Mouse (Mus musculus) small intestine, adult 2 months (tissue): ENCODE data around the gene Slc35a2. TPM values are rescaled to one million over a fixed set of nuclear protein-coding genes. Genes with fewer than 3 reads are reported as not detected.

ENCODE experiments used
- H3K27ac ChIP-seq: fragments of 200-500 bp; 2 replicates; pipeline ENCODE4 v1.5.1; 2012; ENCODE audit warnings: low read depth, low read length, control low read depth, inconsistent platforms; ENCODE audit not compliant: insufficient read depth
- H3K27me3 ChIP-seq: fragments of 200-500 bp; 2 replicates; pipeline ENCODE4 v1.6.1; 2012; ENCODE audit warnings: mild to moderate bottlenecking, moderate library complexity, low read length, inconsistent platforms; ENCODE audit not compliant: control insufficient read depth, insufficient read depth
- H3K36me3 ChIP-seq: fragments of 200-500 bp; 2 replicates; pipeline ENCODE4 v1.6.1; 2012; ENCODE audit warnings: mild to moderate bottlenecking, low read length, control low read depth, inconsistent platforms; ENCODE audit not compliant: control insufficient read depth, insufficient read depth
- H3K4me1 ChIP-seq: fragments of 200-500 bp; 2 replicates; pipeline ENCODE4 v1.6.1; 2012; ENCODE audit warnings: low read length, inconsistent platforms, mixed read lengths; ENCODE audit not compliant: control insufficient read depth, insufficient read depth, insufficient read length
- H3K4me3 ChIP-seq: fragments of 200-500 bp; 2 replicates; pipeline ENCODE4 v1.5.1; 2012; ENCODE audit warnings: low read depth, mild to moderate bottlenecking, control low read depth, inconsistent platforms, low read length, moderate library complexity
- CTCF ChIP-seq: fragments of 200-500 bp; IDR thresholded peaks from 2 replicates; pipeline ENCODE4 v1.5.1; 2012; ENCODE audit warnings: low read depth, mild to moderate bottlenecking, control low read depth, inconsistent platforms, low read length, moderate library complexity, mixed read lengths; ENCODE audit not compliant: insufficient replicate concordance, insufficient read length; ENCODE audit errors: extremely low read depth
- POLR2A ChIP-seq: fragments of 200-500 bp; IDR thresholded peaks from 2 replicates; pipeline ENCODE4 v1.6.1; 2012; ENCODE audit warnings: low read depth, mild to moderate bottlenecking, control low read depth, inconsistent platforms, low read length, moderate library complexity
- WGBS: fragments of 180-500 bp; shearing (Covaris S2); methylation state at CpG from one replicate; pipeline ENCODE4 v1.1.7; 2018; 5-methylcytosine and 5-hydroxymethylcytosine counted together
- polyA plus RNA-seq: library from polyadenylated mRNA; depleted of rRNA; stranded (reverse); fragments of >200 nt; gene quantifications from 2 replicates; pipeline ENCODE4 v1.2.3, GENCODE M21; 2012

Slc35a2 gene
- polyA plus RNA-seq, 1 experiment: 99.6 TPM

GRCm38 (mm10) chrX:7869826-7870225 is 14.0 kb upstream of the Slc35a2 start:
- no peak overlapping the region for H3K4me3 ChIP-seq
- H3K36me3 ChIP-seq: peaks cover 38% of the 10 kb centered on the region
- no peak overlapping the region for H3K27ac ChIP-seq
- no peaks in the 10 kb centered on the region for H3K4me1 ChIP-seq
- TF ChIP-seq POLR2A (no peak), CTCF (no peak)
- H3K27me3 ChIP-seq: no peaks in the 10 kb centered on the region
- 47% methylated on average over 3 of the region's 3 CpGs for WGBS

DNA sequence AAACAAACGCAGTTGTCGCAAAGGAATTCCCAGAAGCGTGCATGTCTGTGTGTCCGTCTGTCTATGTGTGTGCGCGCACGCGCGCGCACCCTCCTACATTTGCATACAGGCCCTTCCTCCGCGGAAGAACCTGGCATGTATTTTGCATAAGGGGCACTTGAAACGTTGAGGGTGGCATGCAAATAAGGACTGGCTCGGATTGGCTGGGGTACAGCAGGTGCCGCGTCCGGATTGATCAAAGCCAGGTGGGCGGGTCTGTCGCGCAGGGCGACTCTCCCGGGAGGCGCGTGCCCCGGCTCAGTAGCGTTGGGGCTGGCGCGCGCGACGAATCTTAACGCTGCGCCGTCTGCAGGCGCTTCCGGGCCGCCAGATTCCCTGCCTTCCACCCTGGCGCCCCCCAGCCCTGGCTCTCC is 5.8 kb upstream of the Slc35a2 start, which contains the start of gene Pim2:
Gene Pim2 (plus strand): TSS at position 256 of the 413 bp plus-strand sequence.
- Histone ChIP-seq H3K4me1 (peaks cover 3% of the 10 kb centered on the region; the same call in 1 of the 2 replicates), H3K4me3 (peak within 1 kb of the TSS; percentile 80), H3K27me3 (no peaks in the 10 kb centered on the region), H3K27ac (peak within 1 kb of the TSS; percentile 26), H3K36me3 (peaks cover 12% of the 10 kb centered on the region; the same call in 1 of the 2 replicates)
- 12% methylated on average over 20 of the region's 38 CpGs for WGBS
- TF ChIP-seq POLR2A (peak; percentile 76; the same call in 1 of the 2 replicates), CTCF (no peak)

GRCm38 (mm10) chrX:7878495-7878894 is 5.3 kb upstream of the Slc35a2 start:
- 13% methylated on average over 21 of the region's 21 CpGs for WGBS
- Histone ChIP-seq H3K4me1 (peaks cover 3% of the 10 kb centered on the region; the same call in 1 of the 2 replicates), H3K36me3 (peaks cover 7% of the 10 kb centered on the region; the same call in 1 of the 2 replicates), H3K27ac (peak overlapping the region; percentile 26; the same call in 1 of the 2 replicates), H3K27me3 (no peaks in the 10 kb centered on the region), H3K4me3 (peak overlapping the region; percentile 80)
- TF ChIP-seq CTCF: no peak
- no peak for TF ChIP-seq POLR2A

GRCm38 (mm10) chrX:7879819-7880218 is 4.0 kb upstream of the Slc35a2 start:
- H3K4me1 ChIP-seq: peaks cover 3% of the 10 kb centered on the region; the same call in 1 of the 2 replicates
- no peak overlapping the region for H3K27ac ChIP-seq
- H3K27me3 ChIP-seq: no peaks in the 10 kb centered on the region
- 0 out of 2 replicates have a peak, but pooled peaks cover 2% of the 10 kb centered on the region for H3K36me3 ChIP-seq
- H3K4me3 ChIP-seq: 0 out of 2 replicates have a peak overlapping the region, but pooled peaks have one; percentile 11
- WGBS: 23% methylated on average over 11 of the region's 11 CpGs
- TF ChIP-seq POLR2A: no peak
- peak; percentile 35; the same call in 1 of the 2 replicates for TF ChIP-seq CTCF

DNA sequence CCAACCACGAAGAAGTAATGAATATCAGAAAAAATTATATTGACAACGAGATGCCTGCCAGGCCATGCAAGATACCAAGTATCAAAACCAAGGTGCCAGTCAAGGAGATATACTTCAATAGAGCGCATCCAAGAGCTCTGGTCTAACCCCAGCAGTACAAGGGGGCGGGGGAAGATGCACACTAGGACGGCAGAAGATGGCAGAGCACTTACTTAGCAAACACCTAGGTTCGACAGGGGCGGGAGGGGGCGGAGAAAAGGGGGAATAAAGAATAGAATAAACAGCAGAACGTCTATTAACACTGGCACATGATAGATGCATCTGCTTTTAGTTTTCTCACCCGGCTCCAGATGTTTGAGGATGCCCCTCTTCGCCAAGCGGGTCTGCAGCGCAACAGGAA is 14.4 kb downstream of the Slc35a2 start:
- no peaks in the 10 kb centered on the region for H3K4me1 ChIP-seq
- 23% methylated on average over 13 of the region's 13 CpGs for whole genome bisulfite sequencing
- TF ChIP-seq CTCF: no peak
- no peak for TF ChIP-seq POLR2A
- no peaks in the 10 kb centered on the region for H3K27me3 ChIP-seq
- peak overlapping the region; percentile 99; the same call in 1 of the 2 replicates for H3K27ac ChIP-seq
- peaks cover 12% of the 10 kb centered on the region for H3K36me3 ChIP-seq
- H3K4me3 ChIP-seq: peak overlapping the region; percentile 99

- peak within 1 kb of the TSS; percentile 99 for H3K4me3 ChIP-seq
- H3K27ac ChIP-seq: peak within 1 kb of the TSS; percentile 99
- TF ChIP-seq CTCF: no peak
- TF ChIP-seq POLR2A: peak; percentile 14; the same call in 1 of the 2 replicates
- H3K36me3 ChIP-seq: peaks cover 10% of the 10 kb centered on the region
- WGBS: 16% methylated on average over 62 of the region's 62 CpGs
- H3K27me3 ChIP-seq: no peaks in the 10 kb centered on the region
- no peaks in the 10 kb centered on the region for H3K4me1 ChIP-seq
Observed at GRCm38 (mm10) chrX:7898880-7899874, 15.3 kb downstream of the Slc35a2 start, which contains the start of the genes Pqbp1 and Timm17b. Gene Pqbp1 (minus strand): TSS chrX:7899269. Gene Timm17b (plus strand): TSS chrX:7899357.

- no peaks in the 10 kb centered on the region for H3K4me1 ChIP-seq
- TF ChIP-seq POLR2A (no peak), CTCF (no peak)
- no peak overlapping the region for H3K27ac ChIP-seq
- peaks cover 5% of the 10 kb centered on the region; the same call in 1 of the 2 replicates for H3K36me3 ChIP-seq
- H3K27me3 ChIP-seq: no peaks in the 10 kb centered on the region
- no peak overlapping the region for H3K4me3 ChIP-seq
- 91% methylated on average over 5 of the region's 5 CpGs for WGBS
Observed at GRCm38 (mm10) chrX:7904441-7904840, 20.6 kb downstream of the Slc35a2 start.
